Mouse (Mus musculus) intestine, postnatal 0 days (tissue): Measurements from ENCODE around the gene Esrrg. TPM values are rescaled to one million over a fixed set of nuclear protein-coding genes. Genes with fewer than 3 reads are reported as not detected.

Experiments used
- ATAC-seq: fragments of 200-750 bp; cut with Nextera tagmentation; 2 replicates; pipeline ENCODE4 v1.8.0; 2017; ENCODE audit warnings: mild to moderate bottlenecking, moderate TSS enrichment, moderate library complexity
- H3K27ac ChIP-seq: fragments of 300-500 bp; sonication (generic); 2 replicates; pipeline ENCODE4 v1.5.1; 2014; ENCODE audit warnings: mild to moderate bottlenecking, low read depth, low read length, moderate library complexity
- H3K27me3 ChIP-seq: fragments of 300-500 bp; sonication (generic); replicated peaks from 2 replicates; pipeline ENCODE4 v1.6.1; 2014; ENCODE audit warnings: low read length, mixed read lengths; ENCODE audit not compliant: control insufficient read depth, insufficient read depth
- H3K36me3 ChIP-seq: fragments of 300-500 bp; sonication (generic); 2 replicates; pipeline ENCODE4 v1.6.1; 2014; ENCODE audit warnings: mild to moderate bottlenecking, moderate library complexity; ENCODE audit not compliant: control insufficient read depth, insufficient read depth
- H3K4me1 ChIP-seq: fragments of 300-500 bp; sonication (generic); replicated peaks from 2 replicates; pipeline ENCODE4 v1.6.1; 2014; ENCODE audit warnings: antibody characterized with exemption, low read length, mixed read lengths; ENCODE audit not compliant: control insufficient read depth, insufficient read depth
- H3K4me2 ChIP-seq: fragments of 300-500 bp; sonication (generic); replicated peaks from 2 replicates; pipeline ENCODE4 v1.6.1; 2014; ENCODE audit warnings: low read depth, mild to moderate bottlenecking, moderate library complexity
- H3K4me3 ChIP-seq: fragments of 300-500 bp; sonication (generic); 2 replicates; pipeline ENCODE4 v1.5.1; 2014; ENCODE audit warnings: low read depth, low read length
- H3K9ac ChIP-seq: fragments of 300-500 bp; sonication (generic); 2 replicates; pipeline ENCODE4 v1.6.1; 2014; ENCODE audit warnings: mild to moderate bottlenecking, low read depth, low read length
- H3K9me3 ChIP-seq: fragments of 300-500 bp; sonication (generic); 2 replicates; pipeline ENCODE4 v1.6.1; 2016; ENCODE audit warnings: mixed run types; ENCODE audit not compliant: control insufficient read depth
- CTCF ChIP-seq: sonication (generic); IDR thresholded peaks from 2 replicates; pipeline ENCODE4 v1.5.1; 2016; ENCODE audit warnings: low read depth, mild to moderate bottlenecking, control low read depth, antibody characterized with exemption, moderate library complexity
- WGBS: fragments of 180-500 bp; shearing (Covaris S2); extraction: QIAGEN DNeasy Blood & Tissue Kit; methylation state at CpG from one replicate; pipeline ENCODE4 v1.1.7; 2014; 5-methylcytosine and 5-hydroxymethylcytosine counted together
- polyA plus RNA-seq: library from polyadenylated mRNA; unstranded; fragments of >200 nt; fragmentation: Nextera tagmentation; extraction: Ambion mirVana; gene quantifications from 2 replicates; pipeline ENCODE4 v1.2.1, GENCODE M21; 2015

Esrrg gene
- polyA plus RNA-seq, 1 experiment from 2014 or later = 1.2 TPM

DNA sequence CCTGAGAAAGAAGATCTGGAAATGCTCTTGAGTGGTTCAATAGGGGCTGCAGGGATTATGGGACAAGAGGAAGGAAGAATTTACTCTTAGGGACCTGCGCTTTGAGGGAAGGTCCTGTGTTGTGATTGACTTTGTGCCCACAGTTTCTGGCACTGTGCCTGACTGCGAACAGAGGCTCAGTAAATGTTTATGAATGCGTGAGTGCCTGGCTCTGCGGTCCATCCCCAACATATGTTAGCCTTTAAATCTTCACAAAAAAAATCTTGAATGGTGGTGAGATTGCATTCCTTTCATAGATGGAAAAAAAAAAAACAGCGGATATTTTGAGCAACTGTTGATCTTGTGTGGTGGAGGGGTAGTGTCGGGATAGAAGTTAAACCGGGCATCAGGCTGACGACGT is 52.4 kb downstream of the Esrrg start:
- Histone ChIP-seq H3K9me3 (no peaks in the 10 kb centered on the region), H3K4me1 (0 out of 2 replicates have a peak, but pooled peaks cover 6% of the 10 kb centered on the region), H3K36me3 (no peaks in the 10 kb centered on the region), H3K27me3 (no peaks in the 10 kb centered on the region), H3K9ac (no peak overlapping the region), H3K27ac (no peak overlapping the region), H3K4me3 (no peak overlapping the region), H3K4me2 (no peak overlapping the region)
- WGBS = 63% methylated on average over 9 of the region's 9 CpGs
- no peak for ATAC-seq
- no peak for TF ChIP-seq CTCF

- H3K27ac ChIP-seq = no peak overlapping the region
- no peaks in the 10 kb centered on the region for H3K36me3 ChIP-seq
- WGBS = 24% methylated on average over 12 of the region's 12 CpGs
- TF ChIP-seq CTCF = no peak
- H3K9ac ChIP-seq = 0 out of 2 replicates have a peak overlapping the region, but pooled peaks have one; percentile 13
- peak; percentile 35 for ATAC-seq
- no peaks in the 10 kb centered on the region for H3K9me3 ChIP-seq
- peak overlapping the region; percentile 27 for H3K4me3 ChIP-seq
- H3K27me3 ChIP-seq = no peaks in the 10 kb centered on the region
- peak overlapping the region; percentile 59 for H3K4me2 ChIP-seq
- H3K4me1 ChIP-seq = 0 out of 2 replicates have a peak, but pooled peaks cover 6% of the 10 kb centered on the region
Observed at GRCm38 (mm10) chr1:187662083-187662609, 53.6 kb downstream of the Esrrg start.

- peak overlapping the region; percentile 59; the same call in 1 of the 2 replicates for H3K4me2 ChIP-seq
- 60% methylated on average over 6 of the region's 6 CpGs for WGBS
- H3K27ac ChIP-seq = no peak overlapping the region
Observed at GRCm38 (mm10) chr1:187663376-187663775, 54.8 kb downstream of the Esrrg start.

GRCm38 (mm10) chr1:187664261-187664660 is 55.7 kb downstream of the Esrrg start:
- 77% methylated on average over 7 of the region's 7 CpGs for WGBS
- Histone ChIP-seq H3K9ac (no peak overlapping the region), H3K4me1 (0 out of 2 replicates have a peak, but pooled peaks cover 6% of the 10 kb centered on the region), H3K36me3 (no peaks in the 10 kb centered on the region), H3K27ac (no peak overlapping the region), H3K27me3 (no peaks in the 10 kb centered on the region), H3K4me3 (no peak overlapping the region), H3K9me3 (no peaks in the 10 kb centered on the region), H3K4me2 (no peak overlapping the region)
- no peak for TF ChIP-seq CTCF
- ATAC-seq = no peak

More at GRCm38 (mm10) chr1:187663376-187663775, 54.8 kb downstream of the Esrrg start:
- Histone ChIP-seq H3K4me1 (0 out of 2 replicates have a peak, but pooled peaks cover 6% of the 10 kb centered on the region), H3K27me3 (no peaks in the 10 kb centered on the region), H3K36me3 (no peaks in the 10 kb centered on the region), H3K9me3 (no peaks in the 10 kb centered on the region), H3K4me3 (no peak overlapping the region), H3K9ac (no peak overlapping the region)
- TF ChIP-seq CTCF = no peak
- ATAC-seq = no peak

GRCm38 (mm10) chr1:187665901-187666600 is 57.5 kb downstream of the Esrrg start:
- no peak overlapping the region for H3K4me3 ChIP-seq
- H3K27me3 ChIP-seq = no peaks in the 10 kb centered on the region
- H3K9ac ChIP-seq = no peak overlapping the region
- H3K36me3 ChIP-seq = no peaks in the 10 kb centered on the region
- no peaks in the 10 kb centered on the region for H3K9me3 ChIP-seq
- H3K4me2 ChIP-seq = no peak overlapping the region
- 0 out of 2 replicates have a peak, but pooled peaks cover 6% of the 10 kb centered on the region for H3K4me1 ChIP-seq
- WGBS = 31% methylated on average over 10 of the region's 10 CpGs
- no peak for ATAC-seq
- no peak for TF ChIP-seq CTCF
- no peak overlapping the region for H3K27ac ChIP-seq

- no peak for ATAC-seq
- no peaks in the 10 kb centered on the region for H3K9me3 ChIP-seq
- peaks cover 9% of the 10 kb centered on the region; the same call in 1 of the 2 replicates for H3K4me1 ChIP-seq
- WGBS = 90% methylated on average over 6 of the region's 6 CpGs
- no peak overlapping the region for H3K4me2 ChIP-seq
- no peak for TF ChIP-seq CTCF
- H3K36me3 ChIP-seq = no peaks in the 10 kb centered on the region
- H3K27me3 ChIP-seq = no peaks in the 10 kb centered on the region
- H3K9ac ChIP-seq = no peak overlapping the region
- no peak overlapping the region for H3K27ac ChIP-seq
- H3K4me3 ChIP-seq = no peak overlapping the region
Observed at GRCm38 (mm10) chr1:187669746-187670145, 61.2 kb downstream of the Esrrg start.
